8 mouse cellular contexts compared by ENCODE assay signal in the genomic region with DNA sequence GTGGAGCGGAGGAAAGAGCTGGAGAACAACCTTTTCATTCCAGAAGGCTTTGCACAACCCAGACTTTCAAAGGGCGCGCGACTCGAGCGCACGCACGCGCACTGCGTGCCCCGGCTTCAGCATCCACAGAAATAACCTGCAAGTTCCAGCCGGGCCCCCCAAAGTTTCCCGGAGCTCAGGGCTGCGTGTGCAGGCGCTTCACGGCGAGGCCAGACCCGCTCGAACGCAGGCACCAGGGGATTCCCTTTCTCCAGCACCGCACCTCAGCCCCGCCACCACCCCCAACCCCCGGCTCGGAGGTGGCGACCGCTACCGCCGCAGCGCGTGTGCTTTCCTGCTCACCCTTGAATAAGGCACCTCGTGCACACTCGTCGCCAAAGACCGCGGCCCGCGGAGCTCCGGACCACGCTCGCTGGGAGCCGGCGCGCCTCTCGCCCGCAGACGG. TPM values are rescaled to one million over a fixed set of nuclear protein-coding genes. Genes with fewer than 3 reads are reported as not detected.
A peak's percentile ranks its signal among the peaks of the same experiment; 100 is the strongest.
DNase-seq lines count a peak whose midpoint lies in the region; ATAC-seq and TF ChIP-seq lines count a peak whose summit lies in the region.

No protein-coding gene starts in this region.

- H3K9me3 ChIP-seq in hindbrain, embryonic 16.5 days (ENCODE audit: control insufficient read depth, low read length): no peaks in the 10 kb centered on the region; the same call in 1 of the 2 replicates

- no peaks in the 10 kb centered on the region for H3K36me3 ChIP-seq in hindbrain, embryonic 16.5 days (ENCODE audit: control insufficient read depth, insufficient read depth, low read length)

- peaks cover 14% of the 10 kb centered on the region for H3K4me1 ChIP-seq in hindbrain, embryonic 16.5 days (ENCODE audit: control insufficient read depth, insufficient read depth, low read depth, low read length)

- no peak; the same call in none of the 2 replicates for ATAC-seq in hindbrain, embryonic 16.5 days
- peak; percentile 16; the same call in 1 of the 2 replicates for ATAC-seq in megakaryocyte, adult 5-6 weeks (ENCODE audit: poor library complexity, severe bottlenecking)

- H3K4me3 ChIP-seq in hindbrain, embryonic 16.5 days (ENCODE audit: low read length): peak overlapping the region; percentile 99
- peak overlapping the region; percentile 95 for H3K4me3 ChIP-seq in left cerebral cortex, adult 2 months

- H3K27me3 ChIP-seq in hindbrain, embryonic 16.5 days (replicated peaks; ENCODE audit: control insufficient read depth, insufficient read depth, low read length): no peaks in the 10 kb centered on the region

- 0% methylated on average over 45 of the region's 46 CpGs for WGBS in hindbrain, embryonic 16.5 days

- H3K4me2 ChIP-seq in hindbrain, embryonic 16.5 days (ENCODE audit: low read length): peak overlapping the region; percentile 78

- DNase-seq in ZHBTc4 (ENCODE audit: low read depth, low spot score): peak; percentile 88
- DNase-seq in cerebellum, postnatal 25 days: peak; percentile 75 to 78
- peak; percentile 56 to 58 for DNase-seq in frontal cortex, postnatal 36 days (ENCODE audit: low spot score in 2 of 2)
- peak; percentile 57 to 60 for DNase-seq in left cerebral cortex, adult 2 months (ENCODE audit: extremely low spot score in 1 of 2, low spot score in 2 of 2)
- DNase-seq in right cerebral cortex, postnatal 36 days (ENCODE audit: low spot score in 2 of 2): peak; percentile 34 to 36
- DNase-seq in yolk sac, embryonic 10.5 days (ENCODE audit: low spot score): peak; percentile 77

- H3K9ac ChIP-seq in hindbrain, embryonic 16.5 days (ENCODE audit: low read depth, low read length): peak overlapping the region; percentile 88

- peak overlapping the region; percentile 87 for H3K27ac ChIP-seq in hindbrain, embryonic 16.5 days (ENCODE audit: low read depth, low read length)
- H3K27ac ChIP-seq in left cerebral cortex, adult 2 months: peak overlapping the region; percentile 48; the same call in 1 of the 2 replicates

- intact Hi-C loops in left cerebral cortex, adult 2 months (cut with DNase I): no loop called here

- TF ChIP-seq CTCF in left cerebral cortex, adult 2 months (IDR thresholded peaks at IDR 0.05): no peak

RNA-seq across cellular contexts. Expression of a gene that starts 0.4 kb away (rescaled TPM):
- 7.0 and 8.5 TPM in 2 replicates for polyA plus RNA-seq in hindbrain, embryonic 16.5 days (2015; fragmentation: Nextera tagmentation; extraction: Ambion mirVana)
- 1 to 10 TPM; 3.4 to 3.5 TPM for total RNA-seq in left cerebral cortex, adult 2 months (2021)
- 7.5 and 8.6 TPM in 2 replicates for total RNA-seq in megakaryocyte, adult 5-6 weeks (2015)
- total RNA-seq in megakaryocyte, adult 5-6 weeks (2017): 6.9 and 10.2 TPM in 2 replicates

RNA-seq across cellular contexts. Expression of a gene that starts 38.2 kb away (rescaled TPM):
- 5.8 and 8.2 TPM in 2 replicates for polyA plus RNA-seq in hindbrain, embryonic 16.5 days (2015; fragmentation: Nextera tagmentation; extraction: Ambion mirVana)
- 1 to 10 TPM; 5.2 to 5.8 TPM for total RNA-seq in left cerebral cortex, adult 2 months (2021)
- 3.3 and 4.1 TPM in 2 replicates for total RNA-seq in megakaryocyte, adult 5-6 weeks (2015)
- total RNA-seq in megakaryocyte, adult 5-6 weeks (2017): 7.5 and 8.7 TPM in 2 replicates

RNA-seq across cellular contexts. Expression of a gene that starts 38.2 kb away (rescaled TPM):
- 64.7 and 66.7 TPM in 2 replicates for polyA plus RNA-seq in hindbrain, embryonic 16.5 days (2015; fragmentation: Nextera tagmentation; extraction: Ambion mirVana)
- 10 to 100 TPM; 47.3 to 52.7 TPM for total RNA-seq in left cerebral cortex, adult 2 months (2021)
- total RNA-seq in megakaryocyte, adult 5-6 weeks (2015): 49.2 and 67.3 TPM in 2 replicates
- 124 and 125 TPM in 2 replicates for total RNA-seq in megakaryocyte, adult 5-6 weeks (2017)

RNA-seq across cellular contexts. Expression of a gene that starts 38.4 kb away (rescaled TPM):
- 0.12 and 0.41 TPM in 2 replicates for polyA plus RNA-seq in hindbrain, embryonic 16.5 days (2015; fragmentation: Nextera tagmentation; extraction: Ambion mirVana)
- under 1 TPM; 0.54 to 0.77 TPM for total RNA-seq in left cerebral cortex, adult 2 months (2021)
- 0.47 TPM in 1 of 2 replicates, not detected in the other for total RNA-seq in megakaryocyte, adult 5-6 weeks (2015)
- total RNA-seq in megakaryocyte, adult 5-6 weeks (2017): 0.55 and 0.81 TPM in 2 replicates

RNA-seq across cellular contexts. Expression of a gene that starts 50.5 kb away (rescaled TPM):
- 6.7 and 6.9 TPM in 2 replicates for polyA plus RNA-seq in hindbrain, embryonic 16.5 days (2015; fragmentation: Nextera tagmentation; extraction: Ambion mirVana)
- 10 to 100 TPM; 11.3 to 12.5 TPM for total RNA-seq in left cerebral cortex, adult 2 months (2021)
- total RNA-seq in megakaryocyte, adult 5-6 weeks (2015): 27.2 and 34.7 TPM in 2 replicates
- total RNA-seq in megakaryocyte, adult 5-6 weeks (2017): 21.5 and 36.0 TPM in 2 replicates

Comparison
In these comparisons a context has a peak if more than half of its experiments do, and no peak if none do; other contexts are left out.
1. DNase-seq: peak in every context shown above with its lines; median percentile 88 in ZHBTc4; 77 in yolk sac, embryonic 10.5 days; 76 in cerebellum, postnatal 25 days; 58 in left cerebral cortex, adult 2 months; 57 in frontal cortex, postnatal 36 days; 35 in right cerebral cortex, postnatal 36 days.